Comparison of ENCODE assay signal across 9 mouse cellular contexts in genomic region chr14:27623368-27623767, GRCm38 (mm10). TPM values are rescaled to one million over a fixed set of nuclear protein-coding genes. Genes with fewer than 3 reads are reported as not detected.
DNase-seq lines count a peak whose midpoint lies in the region; ATAC-seq and TF ChIP-seq lines count a peak whose summit lies in the region.
"Had no signal": no experiment of that assay in that cellular context is flagged by ENCODE, and none has a peak within 500 bp of the region (broad histone marks: within the 10 kb centered on the region; RNA-seq: fewer than 3 reads in every experiment).

No protein-coding gene starts in this region.

- ATAC-seq in midbrain, embryonic 11.5 days (ENCODE audit: low FRiP score): peak; percentile 64
- peak; percentile 76; the same call in 1 of the 2 replicates for ATAC-seq in stomach, embryonic 16.5 days (ENCODE audit: insufficient read depth, low FRiP score)
- no peak for ATAC-seq in megakaryocyte-erythroid progenitor cell, adult 5-6 weeks (replicated peaks; ENCODE audit: low FRiP score, low TSS enrichment, poor library complexity, severe bottlenecking)

- TF ChIP-seq EP300 in ES-Bruce4 (IDR thresholded peaks at IDR 0.05; ENCODE audit: insufficient read depth, low read depth, low read length): no peak

- no peaks in the 10 kb centered on the region for H3K27me3 ChIP-seq in ES-Bruce4 (ENCODE audit: control insufficient read depth, insufficient read depth, low read length, poor library complexity, severe bottlenecking)
- no peaks in the 10 kb centered on the region for H3K27me3 ChIP-seq in midbrain, embryonic 11.5 days (ENCODE audit: control insufficient read depth, insufficient read depth, low read length)
- H3K27me3 ChIP-seq in stomach, embryonic 16.5 days (ENCODE audit: control insufficient read depth, insufficient read depth, low read length): peaks cover 9% of the 10 kb centered on the region; the same call in 1 of the 2 replicates

- 4% methylated on average over 10 of the region's 10 CpGs for WGBS in midbrain, embryonic 11.5 days
- WGBS in stomach, embryonic 16.5 days: 10% methylated on average over 10 of the region's 10 CpGs

- H3K36me3 ChIP-seq in ES-Bruce4 (ENCODE audit: control insufficient read depth, insufficient read depth, low read length, poor library complexity, severe bottlenecking): no peaks in the 10 kb centered on the region
- H3K36me3 ChIP-seq in midbrain, embryonic 11.5 days (ENCODE audit: control insufficient read depth, insufficient read depth, low read length): no peaks in the 10 kb centered on the region
- no peaks in the 10 kb centered on the region for H3K36me3 ChIP-seq in stomach, embryonic 16.5 days (ENCODE audit: control insufficient read depth, insufficient read depth, low read length)

- intact Hi-C loops in left cerebral cortex, postnatal 36 days (cut with DNase I): loop anchor here (2.0 kb wide), 1 partner anchor 13 kb away; no protein-coding TSS in a partner anchor

- peak overlapping the region; percentile 67 for H3K4me2 ChIP-seq in midbrain, embryonic 11.5 days
- H3K4me2 ChIP-seq in stomach, embryonic 16.5 days (ENCODE audit: low read depth, low read length): peak overlapping the region; percentile 76

- H3K9me3 ChIP-seq in ES-Bruce4 (replicated peaks; ENCODE audit: control insufficient read depth, insufficient read depth, low read length, poor library complexity, severe bottlenecking): no peaks in the 10 kb centered on the region; the same call in 1 of the 2 replicates
- no peaks in the 10 kb centered on the region for H3K9me3 ChIP-seq in midbrain, embryonic 11.5 days (ENCODE audit: control insufficient read depth, low read length)
- H3K9me3 ChIP-seq in stomach, embryonic 16.5 days (replicated peaks; ENCODE audit: control insufficient read depth, low read length): no peaks in the 10 kb centered on the region

- TF ChIP-seq CTCF in ES-Bruce4 (IDR thresholded peaks at IDR 0.05; ENCODE audit: low read depth, low read length): no peak

- H3K9ac ChIP-seq in ES-Bruce4 (ENCODE audit: low read depth, poor library complexity, severe bottlenecking): peak overlapping the region; percentile 96; the same call in 1 of the 2 replicates
- H3K9ac ChIP-seq in midbrain, embryonic 11.5 days (ENCODE audit: low read length): peak overlapping the region; percentile 91
- H3K9ac ChIP-seq in stomach, embryonic 16.5 days (ENCODE audit: low read length): no peak overlapping the region

- H3K27ac ChIP-seq in ES-Bruce4 (ENCODE audit: insufficient read depth, low read length): no peak overlapping the region
- H3K27ac ChIP-seq in midbrain, embryonic 11.5 days (ENCODE audit: low read depth, low read length): no peak overlapping the region
- no peak overlapping the region for H3K27ac ChIP-seq in stomach, embryonic 16.5 days (ENCODE audit: low read length)

- no peaks in the 10 kb centered on the region for H3K4me1 ChIP-seq in ES-Bruce4 (ENCODE audit: control insufficient read depth, insufficient read depth, low read length)
- H3K4me1 ChIP-seq in midbrain, embryonic 11.5 days (ENCODE audit: control insufficient read depth, insufficient read depth, low read length): no peaks in the 10 kb centered on the region
- H3K4me1 ChIP-seq in stomach, embryonic 16.5 days (ENCODE audit: control insufficient read depth, insufficient read depth, low read length): peaks cover 3% of the 10 kb centered on the region; the same call in 1 of the 2 replicates

- H3K4me3 ChIP-seq in ES-Bruce4 (ENCODE audit: low read depth, low read length): peak overlapping the region; percentile 41
- peak overlapping the region; percentile 78 for H3K4me3 ChIP-seq in midbrain, embryonic 11.5 days (ENCODE audit: low read depth, low read length)
- H3K4me3 ChIP-seq in stomach, embryonic 16.5 days (replicated peaks; ENCODE audit: low read length): peak overlapping the region; percentile 53

- DNase-seq in cerebellum, adult 9-10 months: peak; percentile 91
- peak; percentile 55 to 67 for DNase-seq in frontal cortex, postnatal 10 days (ENCODE audit: low spot score in 2 of 2)
- DNase-seq in kidney, adult 18-20 months: peak; percentile 59
- peak; percentile 70 to 74 for DNase-seq in left cerebral cortex, postnatal 36 days (ENCODE audit: low spot score in 2 of 2)
- DNase-seq in midbrain, embryonic 11.5 days (ENCODE audit: low spot score, missing footprints): peak; percentile 87

- TF ChIP-seq POLR2A in ES-Bruce4 (IDR thresholded peaks at IDR 0.05; ENCODE audit: insufficient read depth, low read length): no peak

RNA-seq across cellular contexts. Expression of gene Erc2, which starts 1.1 kb away (rescaled TPM):
- polyA plus RNA-seq in ES-Bruce4 (2011; ENCODE audit: insufficient read depth, insufficient read length, low read depth, missing spikeins): 9.0 and 10.0 TPM in 2 replicates
- total RNA-seq in left cerebral cortex, postnatal 36 days (2021): 100 to 1,000 TPM; 202 to 240 TPM
- polyA plus RNA-seq in midbrain, embryonic 11.5 days (2014; fragmentation: Nextera tagmentation; extraction: Ambion mirVana): 10.6 and 13.8 TPM in 2 replicates
- 2.7 and 3.3 TPM in 2 replicates for polyA plus RNA-seq in stomach, embryonic 16.5 days (2015; fragmentation: Nextera tagmentation; extraction: Ambion mirVana)
- not detected in 2 replicates for total RNA-seq in megakaryocyte-erythroid progenitor cell, adult 5-6 weeks (2014; fragmentation: Nextera tagmentation)
- not detected in 2 replicates for total RNA-seq in megakaryocyte-erythroid progenitor cell, adult 5-6 weeks (2017)
- total RNA-seq: MEL had no signal
